Mouse (Mus musculus) liver, adult 2 months (tissue): ENCODE results near the gene Gm10428. TPM values are rescaled to one million over a fixed set of nuclear protein-coding genes. Genes with fewer than 3 reads are reported as not detected.

Experiments used
- DNase-seq: peaks from one replicate; pipeline ENCODE4 v3.0.0-alpha.2; 2011; ENCODE audit warnings: low read depth, low spot score; ENCODE audit errors: extremely low read depth
- H3K27ac ChIP-seq: fragments of 200-500 bp; replicated peaks from 2 replicates; pipeline ENCODE4 v1.5.1; 2012; ENCODE audit warnings: low read depth, mild to moderate bottlenecking, control low read depth, inconsistent platforms, low read length; ENCODE audit not compliant: insufficient read depth
- H3K27me3 ChIP-seq: fragments of 200-500 bp; 2 replicates; pipeline ENCODE4 v1.6.1; 2012; ENCODE audit warnings: mild to moderate bottlenecking, moderate library complexity, low read length, inconsistent platforms; ENCODE audit not compliant: control insufficient read depth, insufficient read depth
- H3K36me3 ChIP-seq: fragments of 200-500 bp; 2 replicates; pipeline ENCODE4 v1.6.1; 2012; ENCODE audit warnings: low read length, inconsistent platforms; ENCODE audit not compliant: control insufficient read depth, insufficient read depth
- H3K4me1 ChIP-seq: fragments of 200-500 bp; 2 replicates; pipeline ENCODE4 v1.6.1; 2011; ENCODE audit warnings: low read length; ENCODE audit not compliant: control insufficient read depth, insufficient read depth
- H3K4me3 ChIP-seq: fragments of 200-500 bp; 2 replicates; pipeline ENCODE4 v1.5.1; 2011; ENCODE audit warnings: low read depth, mild to moderate bottlenecking, control low read depth, low read length, moderate library complexity; ENCODE audit not compliant: insufficient read depth
- H3K79me2 ChIP-seq: fragments of 200-500 bp; 2 replicates; pipeline ENCODE4 v1.6.1; 2012; ENCODE audit warnings: inconsistent platforms, mild to moderate bottlenecking, low read length, moderate library complexity; ENCODE audit not compliant: control insufficient read depth, insufficient read depth
- H3K9ac ChIP-seq: fragments of 200-500 bp; 2 replicates; pipeline ENCODE4 v1.6.1; 2012; ENCODE audit warnings: low read depth, mild to moderate bottlenecking, control low read depth, inconsistent platforms, low read length
- CTCF ChIP-seq: fragments of 200-500 bp; IDR thresholded peaks from 2 replicates; pipeline ENCODE4 v1.5.1; 2011; ENCODE audit warnings: low read depth, low read length, control low read depth
- POLR2A ChIP-seq: fragments of 200-500 bp; IDR thresholded peaks from 2 replicates; pipeline ENCODE4 v1.6.1; 2011; ENCODE audit warnings: low read length, control low read depth; ENCODE audit not compliant: insufficient read depth; ENCODE audit errors: extremely low read depth
- WGBS: fragments of 180-500 bp; shearing (Covaris S2); methylation state at CpG from one replicate; pipeline ENCODE4 v1.1.7; 2018; 5-methylcytosine and 5-hydroxymethylcytosine counted together
- polyA plus RNA-seq: library from polyadenylated mRNA; depleted of rRNA; stranded (reverse); fragments of >200 nt; gene quantifications from 2 replicates; pipeline ENCODE4 v1.2.3, GENCODE M21; 2012; rRNA removed
- total RNA-seq: library from RNA; depleted of rRNA; stranded (reverse); fragments of >200 nt; gene quantifications from 2 replicates; pipeline ENCODE4 v1.2.3, GENCODE M21; 2014; rRNA removed

Gene Gm10428
- not detected in 2 replicates for total RNA-seq
- polyA plus RNA-seq = not detected in 2 replicates

DNA sequence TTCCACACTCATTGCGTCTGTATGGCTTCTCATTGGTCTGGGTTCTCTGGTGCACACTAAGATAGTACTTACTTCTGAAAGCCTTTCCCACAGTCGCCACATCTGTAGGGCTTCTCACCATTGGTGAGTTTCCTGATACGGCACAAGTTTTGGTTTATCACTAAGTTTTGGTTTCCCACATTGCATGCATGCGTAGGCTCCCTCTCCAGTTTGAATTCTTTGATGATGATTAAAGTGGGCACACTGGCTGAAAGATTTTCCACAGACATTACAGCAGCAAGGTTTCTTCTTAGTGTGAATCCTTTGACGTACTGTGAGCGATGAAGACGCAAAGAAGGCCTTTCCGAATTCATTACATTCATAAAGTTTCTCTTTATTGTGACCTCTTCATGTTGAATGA is at the start of gene Gm10428:
Gene Gm10428 (plus strand): TSS at position 321 of the 400 bp plus-strand sequence.
- WGBS = 88% methylated on average over 8 of the region's 8 CpGs
- H3K79me2 ChIP-seq = no peaks in the 10 kb centered on the region
- DNase-seq = no peak
- no peaks in the 10 kb centered on the region for H3K4me1 ChIP-seq
- H3K27ac ChIP-seq = no peak within 1 kb of the TSS
- H3K9ac ChIP-seq = no peak within 1 kb of the TSS
- H3K4me3 ChIP-seq = no peak within 1 kb of the TSS
- no peaks in the 10 kb centered on the region for H3K36me3 ChIP-seq
- TF ChIP-seq POLR2A (no peak), CTCF (no peak)
- 0 out of 2 replicates have a peak, but pooled peaks cover 2% of the 10 kb centered on the region for H3K27me3 ChIP-seq

DNA sequence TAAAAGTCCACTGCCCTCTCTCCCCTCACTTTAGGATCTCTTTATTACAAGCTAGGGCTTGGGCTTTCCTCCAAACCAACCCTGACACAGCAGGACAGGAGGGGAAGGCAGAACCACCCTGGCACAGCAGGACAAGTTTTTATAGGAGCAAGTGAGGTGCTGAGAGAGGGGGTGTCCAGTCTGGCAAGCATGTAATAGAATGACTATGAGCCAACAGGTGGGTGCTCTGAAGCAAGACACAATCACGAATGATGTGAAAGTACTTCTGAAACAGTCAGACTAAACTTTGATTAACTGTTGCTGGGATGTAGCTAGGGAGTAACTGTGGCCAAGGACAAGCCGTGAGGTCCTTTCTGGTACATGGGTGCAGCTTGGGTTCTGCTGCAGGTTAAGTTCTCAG is 46.8 kb upstream of the Gm10428 start:
- no peak for DNase-seq
- Histone ChIP-seq H3K36me3 (no peaks in the 10 kb centered on the region), H3K4me3 (no peak overlapping the region), H3K27ac (no peak overlapping the region), H3K79me2 (no peaks in the 10 kb centered on the region), H3K4me1 (no peaks in the 10 kb centered on the region), H3K27me3 (no peaks in the 10 kb centered on the region), H3K9ac (no peak overlapping the region)
- 81% methylated on average over 2 of the region's 2 CpGs for WGBS
- TF ChIP-seq POLR2A (no peak), CTCF (no peak)

DNA sequence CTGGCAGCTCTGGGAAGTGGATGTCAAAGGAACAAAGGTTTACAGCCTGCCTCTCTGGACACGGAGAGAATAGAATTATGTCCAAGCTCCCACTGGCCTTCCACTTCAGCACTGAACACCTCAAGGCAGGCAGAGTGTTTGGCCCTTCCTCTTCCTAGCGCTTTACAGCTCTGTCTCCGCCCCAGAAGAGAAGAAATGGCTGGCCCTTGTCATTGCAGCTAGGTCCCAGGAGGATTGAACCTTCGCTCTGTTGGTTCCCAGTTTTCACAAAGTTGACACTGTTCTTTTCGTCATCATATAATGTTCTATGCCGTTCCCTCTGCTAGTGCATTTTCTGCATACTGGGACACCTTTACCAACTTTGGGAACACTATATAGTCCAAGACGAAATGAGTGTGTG is 44.6 kb upstream of the Gm10428 start:
- 85% methylated on average over 7 of the region's 7 CpGs for WGBS
- Histone ChIP-seq H3K4me1 (no peaks in the 10 kb centered on the region), H3K4me3 (no peak overlapping the region), H3K27me3 (no peaks in the 10 kb centered on the region), H3K79me2 (no peaks in the 10 kb centered on the region), H3K36me3 (no peaks in the 10 kb centered on the region), H3K9ac (no peak overlapping the region), H3K27ac (no peak overlapping the region)
- no peak for DNase-seq
- TF ChIP-seq CTCF = no peak
- no peak for TF ChIP-seq POLR2A

DNA sequence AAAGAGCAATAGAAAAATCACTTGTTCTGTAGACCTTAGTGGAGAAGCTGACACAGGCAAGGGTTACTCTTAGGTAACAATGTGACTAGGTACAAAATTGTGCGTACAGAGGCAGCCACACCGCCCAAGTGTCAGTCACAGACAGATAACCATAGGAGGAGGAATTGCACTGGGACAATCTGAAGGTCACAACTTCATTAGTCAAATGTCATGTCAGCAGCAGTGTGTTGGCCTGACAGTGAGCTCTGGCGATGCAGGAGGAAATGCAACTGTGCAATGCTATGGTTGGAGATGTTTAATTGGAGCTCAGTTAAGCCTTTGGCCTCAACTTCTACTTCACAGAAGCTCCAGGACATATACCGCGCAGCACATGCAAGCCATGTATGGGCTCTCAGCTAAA is 42.2 kb upstream of the Gm10428 start:
- H3K36me3 ChIP-seq = no peaks in the 10 kb centered on the region
- no peaks in the 10 kb centered on the region for H3K4me1 ChIP-seq
- no peak overlapping the region for H3K4me3 ChIP-seq
- TF ChIP-seq CTCF (no peak), POLR2A (no peak)
- 66% methylated on average over 5 of the region's 5 CpGs for WGBS
- H3K27me3 ChIP-seq = no peaks in the 10 kb centered on the region
- DNase-seq = no peak
- no peak overlapping the region for H3K9ac ChIP-seq
- H3K27ac ChIP-seq = no peak overlapping the region
- H3K79me2 ChIP-seq = no peaks in the 10 kb centered on the region

DNA sequence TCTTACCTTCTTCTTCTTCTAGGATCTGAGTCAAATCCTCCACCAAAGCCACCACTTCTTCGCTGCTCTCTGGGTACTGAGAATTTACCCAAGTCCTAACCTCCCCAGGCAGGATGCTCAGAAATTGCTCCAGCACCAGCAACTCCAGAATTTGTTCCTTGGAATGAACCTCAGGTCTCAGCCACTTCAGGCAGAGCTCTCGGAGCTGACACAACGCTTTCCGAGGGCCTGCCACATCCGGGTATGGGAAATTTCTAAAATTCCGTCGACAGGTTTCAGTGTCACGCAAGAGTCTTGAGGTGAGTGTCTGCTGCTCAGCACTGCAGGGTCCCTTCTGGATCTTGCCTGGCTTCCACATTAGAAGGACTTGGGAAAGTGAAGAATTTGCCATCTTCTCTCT is 24.6 kb upstream of the Gm10428 start:
- TF ChIP-seq CTCF = no peak
- no peak for TF ChIP-seq POLR2A
- Histone ChIP-seq H3K27me3 (peaks cover 5% of the 10 kb centered on the region), H3K27ac (no peak overlapping the region), H3K9ac (no peak overlapping the region), H3K4me3 (no peak overlapping the region), H3K4me1 (peaks cover 5% of the 10 kb centered on the region; the same call in 1 of the 2 replicates), H3K36me3 (no peaks in the 10 kb centered on the region), H3K79me2 (no peaks in the 10 kb centered on the region)
- DNase-seq = no peak
- 93% methylated on average over 8 of the region's 8 CpGs for WGBS

DNA sequence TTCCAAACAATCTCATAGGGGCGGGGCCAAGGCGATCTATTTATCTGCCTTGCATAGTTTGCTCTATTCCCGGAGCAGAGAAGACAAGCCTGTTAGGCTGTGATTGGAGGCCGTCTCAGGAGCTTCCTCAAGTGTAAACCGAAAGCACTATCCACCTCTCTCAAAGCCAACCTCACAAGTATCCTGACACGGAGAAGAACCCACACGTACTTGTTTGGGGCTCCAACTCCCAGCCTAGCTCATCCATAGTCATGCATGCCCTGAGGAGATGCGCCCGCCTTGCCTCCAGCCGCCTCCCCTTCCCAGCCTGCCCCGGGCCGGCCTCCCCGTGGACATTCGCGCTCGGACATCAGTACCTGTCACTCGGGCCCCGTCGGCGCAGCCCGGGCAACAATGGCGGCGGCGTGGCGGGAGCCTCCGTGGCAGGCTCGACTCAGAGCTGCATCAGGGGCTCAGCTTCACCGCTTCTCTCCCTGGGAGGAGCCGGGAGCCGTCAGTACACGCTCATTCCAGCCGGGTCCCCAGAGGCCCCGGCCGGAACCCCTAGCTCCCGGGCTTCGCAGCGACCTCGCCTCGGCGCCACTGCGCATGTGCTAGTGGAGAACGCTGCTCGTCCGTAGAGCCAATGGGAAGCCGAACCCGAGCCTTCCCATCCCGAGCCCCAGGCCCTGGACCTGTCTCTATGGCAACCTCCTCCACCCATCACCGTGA is 21.4 kb upstream of the Gm10428 start, which contains the start of gene Zfp287:
Gene Zfp287 (minus strand): TSS at position 595 of the 711 bp plus-strand sequence.
- Histone ChIP-seq H3K9ac (peak within 1 kb of the TSS; percentile 49), H3K27ac (no peak within 1 kb of the TSS), H3K27me3 (peaks cover 5% of the 10 kb centered on the region), H3K36me3 (no peaks in the 10 kb centered on the region), H3K79me2 (no peaks in the 10 kb centered on the region), H3K4me1 (peaks cover 5% of the 10 kb centered on the region; the same call in 1 of the 2 replicates), H3K4me3 (peak within 1 kb of the TSS; percentile 67)
- DNase-seq = peak; percentile 8
- TF ChIP-seq POLR2A = 0 out of 2 replicates have a peak, but pooled peaks have one; percentile 10
- TF ChIP-seq CTCF = no peak
- WGBS = 2% methylated on average over 48 of the region's 48 CpGs
